Comparison of ENCODE assay signal across 8 mouse cellular contexts in the genomic region with DNA sequence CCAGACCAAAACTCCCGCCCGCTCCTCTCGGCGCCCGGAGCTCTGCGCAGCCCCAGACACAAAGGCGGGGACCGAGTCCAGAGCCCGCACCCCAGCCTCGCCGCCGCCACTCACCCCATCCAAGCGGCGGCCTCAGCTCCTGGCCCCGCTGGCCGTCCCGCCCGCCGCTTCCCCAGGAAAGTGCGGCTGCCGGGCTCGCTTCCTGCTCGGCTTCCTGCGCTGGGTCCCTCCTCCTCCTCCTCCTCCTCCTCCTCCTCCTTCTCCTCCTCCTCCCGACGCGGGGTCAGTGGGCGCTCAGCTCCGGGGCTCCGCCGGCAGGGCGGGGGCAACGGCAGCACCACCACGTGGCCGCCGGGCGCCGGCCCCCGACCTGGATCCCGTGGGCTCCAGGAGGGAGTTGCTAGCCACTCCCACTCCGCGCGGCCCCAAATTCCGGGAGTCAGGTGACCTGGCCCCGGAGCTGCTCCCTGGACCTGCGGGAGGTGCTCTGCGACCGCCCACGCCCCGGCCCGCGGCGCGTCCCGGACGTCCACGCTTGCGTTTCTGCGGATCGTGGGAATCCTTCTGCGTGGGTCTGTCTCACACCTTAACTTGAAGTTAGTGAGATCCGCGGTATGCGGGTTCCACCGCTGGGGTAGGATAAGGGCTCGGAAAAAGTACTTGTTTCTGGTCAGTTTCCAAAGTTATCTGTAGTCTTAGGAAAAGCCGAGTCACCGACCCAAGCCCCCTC. TPM values are rescaled to one million over a fixed set of nuclear protein-coding genes. Genes with fewer than 3 reads are reported as not detected.
DNase-seq lines count a peak whose midpoint lies in the region; ATAC-seq lines count a peak whose summit lies in the region.

TSS of gene Rai14 (minus strand) at position 216 of the 730 bp plus-strand sequence.

- peak; percentile 90 for DNase-seq in NIH3T3 (ENCODE audit: low read depth)
- DNase-seq in cerebellum, adult 8-10 months, result peak; percentile 18
- DNase-seq in layer of hippocampus, postnatal 36 days, result peak; percentile 12 to 20
- DNase-seq in lung, postnatal 14 days, result peak; percentile 85
- peak; percentile 81 for DNase-seq in retina, postnatal 1 day
- DNase-seq in yolk sac, embryonic 10.5 days (ENCODE audit: low spot score), result peak; percentile 86

- peak; percentile 62 for ATAC-seq in frontal cortex, adult (ENCODE audit: low TSS enrichment)
- ATAC-seq in hematopoietic stem cell, adult 5-6 weeks (replicated peaks in 1 of 2; ENCODE audit: insufficient read depth in 1 of 2, low FRiP score in 2 of 2, low TSS enrichment in 1 of 2, low read depth in 1 of 2, poor library complexity in 2 of 2, severe bottlenecking in 2 of 2), result peak; percentile 59 to 61

RNA-seq across cellular contexts. Expression of gene Rai14, which starts in this region (rescaled TPM):
- total RNA-seq in hematopoietic stem cell, adult 5-6 weeks (2017), result 20.3 and 22.8 TPM in 2 replicates
- 1 to 10 TPM; 4.8 to 5.6 TPM for total RNA-seq in layer of hippocampus, postnatal 36 days (2021)

Comparison
In these comparisons a context has a peak if more than half of its experiments do, and no peak if none do; other contexts are left out.
1. Peak in every context shown above with its lines: DNase-seq and ATAC-seq.
2. DNase-seq: peak in every context shown above with its lines; median percentile 90 in NIH3T3; 86 in yolk sac, embryonic 10.5 days; 85 in lung, postnatal 14 days; 81 in retina, postnatal 1 day; 18 in cerebellum, adult 8-10 months; 16 in layer of hippocampus, postnatal 36 days.